14 mouse cellular contexts compared by ENCODE assay signal in the genomic region with DNA sequence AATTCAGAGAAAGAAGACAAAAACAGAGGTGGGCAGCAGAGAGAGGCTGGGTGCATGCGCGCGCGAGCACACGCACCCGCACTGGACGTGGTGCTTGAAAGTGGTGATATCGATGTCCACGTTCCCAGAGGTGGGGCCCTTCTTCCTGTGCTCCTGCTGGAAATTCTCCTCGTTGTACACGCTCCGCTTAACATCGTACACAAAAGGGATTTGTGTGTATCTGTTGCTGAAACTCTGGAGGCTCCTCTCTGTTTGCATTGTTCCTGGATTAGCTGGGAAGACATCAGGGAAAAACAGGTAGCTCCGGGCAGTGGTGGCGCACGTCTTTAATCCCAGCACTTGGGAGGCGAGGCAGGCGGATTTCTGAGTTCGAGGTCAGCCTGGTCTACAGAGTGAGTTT. TPM values are rescaled to one million over a fixed set of nuclear protein-coding genes. Genes with fewer than 3 reads are reported as not detected.
"Had no signal": no experiment of that assay in that cellular context is flagged by ENCODE, and none has a peak within 500 bp of the region (broad histone marks: within the 10 kb centered on the region; RNA-seq: fewer than 3 reads in every experiment).

No protein-coding gene starts in this region.

- H3K36me3 ChIP-seq: limb, embryonic 12.5 days; midbrain, embryonic 15.5 days; neural tube, embryonic 12.5 days had no signal

- DNase-seq: kidney, adult 9 months; kidney, postnatal 14 days; layer of hippocampus, postnatal 36 days; lung, adult 18-20 months; lung, postnatal 36 days; right cerebral cortex, postnatal 14 days; thymus, postnatal 36 days had no signal

- H3K4me2 ChIP-seq: limb, embryonic 12.5 days; midbrain, embryonic 15.5 days; neural tube, embryonic 12.5 days had no signal

- H3K9me3 ChIP-seq: limb, embryonic 12.5 days; midbrain, embryonic 15.5 days; neural tube, embryonic 12.5 days had no signal

- ATAC-seq: intestine, postnatal 0 days; midbrain, embryonic 15.5 days had no signal

- H3K27ac ChIP-seq: limb, embryonic 12.5 days; liver, embryonic 14.5 days; midbrain, embryonic 15.5 days; neural tube, embryonic 12.5 days had no signal

- H3K9ac ChIP-seq: limb, embryonic 12.5 days; liver, embryonic 14.5 days; midbrain, embryonic 15.5 days; neural tube, embryonic 12.5 days had no signal

- H3K4me3 ChIP-seq: limb, embryonic 12.5 days; midbrain, embryonic 15.5 days; neural tube, embryonic 12.5 days had no signal

RNA-seq across cellular contexts. Expression of a gene that starts 5.4 kb away (rescaled TPM):
- total RNA-seq: liver, adult 2 months had no signal

RNA-seq across cellular contexts. Expression of a gene that starts 41.3 kb away (rescaled TPM):
- total RNA-seq: monocyte, adult 5-6 weeks had no signal
- polyA plus RNA-seq: liver, adult 2 months had no signal
